Mouse (Mus musculus) adrenal gland, postnatal 36 days (tissue): ENCODE data around the gene Iqca. TPM values are rescaled to one million over a fixed set of nuclear protein-coding genes. Genes with fewer than 3 reads are reported as not detected.

Source experiments
- DNase-seq, 2 experiments: peaks; one replicate each; pipeline ENCODE4 v3.0.0; 2021; ENCODE audit warnings: mixed read lengths in 1 of 2
- long read RNA-seq, 2 experiments: library from polyadenylated mRNA; stranded (forward); transcript quantifications; one replicate each; pipeline ENCODE4 v2.0.0; 2021; ENCODE audit warnings: borderline sequencing depth in 2 of 2
- total RNA-seq, 2 experiments: library from RNA; stranded (reverse); gene quantifications; 2 replicates each; pipeline ENCODE4 v1.2.3; 2021

The Iqca gene
- total RNA-seq, result not detected
- long read RNA-seq, experiment 1, result 0 reads
- long read RNA-seq, experiment 2, result 0 reads

DNA sequence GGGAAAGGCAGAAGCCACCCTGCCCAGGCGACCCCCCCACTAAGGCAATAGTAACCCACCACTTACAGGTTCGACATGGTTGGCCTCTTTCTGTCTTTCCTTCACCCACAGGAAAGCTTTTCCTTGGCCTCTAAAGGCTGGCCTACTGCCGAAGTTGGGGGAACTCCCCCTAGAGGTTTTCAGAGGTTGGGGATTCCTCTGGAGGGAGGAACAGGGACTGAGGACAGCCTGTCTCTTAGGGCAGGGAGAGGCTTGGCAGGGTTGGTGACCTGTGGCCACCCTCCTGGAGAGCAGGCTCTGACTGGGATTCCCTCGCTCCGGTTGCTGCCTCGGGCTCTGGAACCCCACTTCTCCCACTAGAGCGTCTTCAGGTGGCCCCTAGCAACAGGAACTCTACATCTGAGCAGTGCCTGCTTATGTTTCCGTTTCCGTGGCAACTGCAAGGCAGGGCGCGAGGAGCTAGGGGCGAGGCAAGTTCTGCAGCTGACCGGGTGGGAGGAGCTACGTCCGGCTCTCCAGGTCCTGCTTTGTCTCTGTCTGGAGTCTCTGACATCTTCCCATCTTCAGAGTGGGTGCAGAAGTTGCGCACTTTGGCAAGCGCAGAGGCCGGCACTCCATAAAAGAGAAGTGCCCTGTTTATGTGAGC is at the start of gene Iqca:
Gene Iqca (minus strand): TSS at position 303 of the 646 bp plus-strand sequence.
- DNase-seq, result peak; percentile 71 to 76

DNA sequence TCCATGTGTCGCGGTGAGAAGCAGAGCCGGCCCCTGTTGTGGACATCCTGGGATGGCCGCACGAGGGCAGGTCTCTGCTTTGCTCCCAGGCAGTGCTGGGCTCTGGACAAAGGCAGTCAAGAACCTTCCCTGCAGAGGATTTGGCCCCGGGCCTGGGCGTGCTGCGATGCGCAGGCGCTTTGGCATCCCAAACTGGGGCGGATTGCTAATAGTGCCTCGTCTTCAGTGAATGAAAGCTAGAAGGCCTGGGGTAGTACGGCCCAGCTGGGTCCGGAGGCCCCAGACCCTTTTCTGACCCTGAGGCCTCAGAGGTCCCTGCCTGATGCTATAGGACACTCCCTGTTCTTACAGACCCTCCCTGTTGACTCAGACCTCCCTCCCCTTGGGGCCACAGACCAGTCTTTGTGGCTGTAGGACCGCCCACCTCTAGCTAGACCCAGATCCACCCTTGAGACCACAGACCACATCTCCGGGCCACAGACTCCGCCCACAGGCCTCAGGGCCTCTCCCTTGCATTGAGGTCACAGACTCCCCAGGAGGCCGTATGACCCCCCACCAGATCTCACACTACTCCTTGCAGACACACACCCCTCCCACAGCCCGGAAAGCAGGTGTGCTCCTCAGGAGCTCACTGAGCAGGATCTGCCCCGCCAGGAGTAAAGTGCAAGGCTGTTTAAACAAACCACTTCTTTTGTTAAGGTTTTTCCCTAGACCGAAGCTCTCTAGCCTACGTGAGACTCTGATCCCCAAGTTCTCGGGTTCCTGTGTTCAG is 49.2 kb upstream of the Iqca start:
- peak; percentile 90 to 91 for DNase-seq

DNA sequence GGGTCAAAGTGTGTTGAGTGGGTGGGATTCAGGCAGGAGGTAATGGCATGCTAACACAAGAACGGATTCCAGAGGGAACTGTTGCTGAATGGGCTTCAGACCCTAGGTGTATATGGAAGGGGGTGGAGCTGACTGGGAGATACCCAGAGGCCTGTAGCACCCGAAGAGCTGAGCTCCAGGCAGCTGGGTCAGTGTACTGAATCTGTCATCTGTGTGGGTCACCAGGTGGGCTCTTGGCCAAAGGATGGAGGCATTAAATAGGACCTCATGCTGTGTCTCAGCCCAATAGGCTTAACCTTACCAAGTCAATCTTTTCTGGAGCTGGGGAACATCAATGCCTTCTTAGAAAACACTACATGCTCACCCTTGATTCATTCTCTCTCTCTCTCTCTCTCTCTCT is 48.5 kb upstream of the Iqca start:
- no peak for DNase-seq

DNA sequence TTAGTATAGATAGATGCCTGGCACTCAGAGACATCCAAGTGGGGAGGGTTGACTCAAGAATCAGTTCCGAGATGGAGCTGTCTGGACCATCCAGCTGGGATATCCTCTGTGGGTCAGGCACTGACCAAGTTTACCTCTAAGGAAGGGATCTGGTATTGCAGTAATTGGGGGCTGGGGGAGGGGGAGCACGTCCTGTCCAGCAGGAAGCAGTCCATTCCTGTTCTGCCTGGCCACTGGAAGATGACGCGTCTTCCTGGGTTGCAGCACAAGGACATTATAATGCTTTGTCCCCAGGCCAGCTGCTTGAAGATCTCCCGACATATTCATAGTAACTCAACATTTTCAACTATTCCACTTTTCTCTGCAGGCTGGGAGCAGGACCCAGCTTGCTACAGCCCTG is 48.0 kb upstream of the Iqca start:
- DNase-seq, result no peak

DNA sequence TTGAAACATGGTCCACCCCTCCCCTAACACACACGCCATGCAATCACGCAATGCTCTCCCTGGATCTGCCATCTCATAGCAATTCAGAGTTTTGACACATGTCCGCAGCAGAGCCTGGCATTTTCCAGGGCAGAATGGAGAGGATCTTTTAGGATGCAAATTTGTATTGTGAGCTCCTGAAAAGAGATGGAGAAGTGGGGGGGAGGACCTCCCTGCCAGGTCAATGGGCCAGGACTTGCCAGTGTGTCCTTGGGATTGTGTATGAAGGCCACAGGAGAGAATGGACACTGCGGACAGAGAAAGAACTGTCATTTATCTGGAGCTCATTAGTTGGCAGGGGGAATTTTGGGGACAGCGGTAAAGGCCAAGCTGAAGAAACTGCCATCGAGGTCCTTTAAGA is 35.8 kb upstream of the Iqca start:
- DNase-seq, result no peak

DNA sequence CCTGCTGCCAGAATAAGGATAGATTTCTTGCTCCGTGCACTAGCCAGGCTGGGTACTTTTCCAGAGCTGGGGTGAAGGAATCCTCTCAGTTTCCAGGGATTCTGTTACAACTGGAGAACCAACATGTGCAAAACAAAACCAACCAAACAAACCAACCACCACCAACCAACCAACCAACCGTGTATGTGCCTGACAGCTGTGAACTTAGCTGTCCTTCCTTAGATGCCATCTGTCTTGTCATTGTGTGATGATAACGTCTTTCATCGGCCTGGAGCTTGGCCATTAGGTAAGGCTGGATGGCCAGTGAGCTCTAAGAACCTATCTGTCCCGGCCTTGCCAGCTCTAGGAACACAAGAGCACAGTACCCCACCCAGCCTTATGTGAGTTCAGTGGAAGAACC is 33.7 kb upstream of the Iqca start:
- no peak for DNase-seq

DNA sequence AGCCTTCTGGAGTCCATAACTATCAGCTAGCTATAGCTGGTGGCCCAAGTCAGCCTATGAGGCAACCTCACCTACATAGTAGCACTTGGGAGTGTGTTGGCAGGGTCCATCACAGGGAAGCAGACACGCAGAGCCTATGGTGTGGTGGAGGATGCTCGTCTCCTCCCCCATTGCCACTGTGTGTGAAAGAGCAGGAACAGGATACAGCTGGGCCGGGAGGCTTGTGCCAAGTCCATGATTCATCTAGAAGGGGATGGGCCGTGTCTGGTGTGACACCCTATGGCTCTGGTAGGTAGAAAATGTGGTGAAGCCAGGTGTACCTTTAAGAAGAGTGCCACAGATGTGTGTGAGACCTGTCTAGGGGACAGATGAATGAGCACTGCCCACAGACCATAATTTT is 33.0 kb upstream of the Iqca start:
- DNase-seq, result no peak

DNA sequence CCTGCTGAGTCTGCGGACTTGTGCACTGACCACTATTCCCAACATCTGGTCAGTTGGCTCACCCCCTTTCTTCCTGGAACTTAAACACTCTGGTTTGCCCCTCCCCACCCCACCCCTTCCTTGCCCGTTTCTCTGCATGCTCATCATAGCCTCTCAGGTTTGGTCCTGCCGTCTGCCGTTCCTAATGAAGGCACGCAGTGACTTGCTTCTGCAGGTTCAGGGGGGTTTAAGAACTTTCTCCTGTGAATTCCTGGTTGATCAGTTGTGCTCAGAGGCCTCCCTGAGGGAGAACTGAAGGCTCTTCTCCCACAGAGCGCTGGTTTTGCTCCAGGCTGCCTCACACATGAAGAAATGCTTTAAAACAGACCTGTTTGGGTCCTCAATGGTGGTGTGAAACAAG is 30.4 kb upstream of the Iqca start:
- no peak for DNase-seq

DNA sequence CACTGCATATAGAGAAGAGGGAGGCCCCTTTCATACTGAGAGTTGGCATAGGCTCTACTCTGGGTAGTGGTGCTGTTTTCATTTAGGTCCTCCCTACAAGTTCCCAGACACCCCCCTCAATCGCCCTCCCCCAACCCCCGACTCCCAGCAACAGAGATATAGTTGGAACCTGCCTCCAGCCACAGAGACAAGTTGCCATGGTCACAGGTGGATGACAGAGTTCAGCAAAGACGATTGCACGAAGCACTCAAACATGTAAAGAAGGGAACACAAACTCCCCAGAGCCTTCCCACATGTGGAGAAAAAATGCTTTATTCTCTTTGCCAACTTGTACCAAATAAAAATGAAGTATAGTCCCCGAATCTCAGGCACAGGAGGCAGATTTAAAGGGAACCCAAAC is 29.3 kb upstream of the Iqca start:
- DNase-seq, result no peak

DNA sequence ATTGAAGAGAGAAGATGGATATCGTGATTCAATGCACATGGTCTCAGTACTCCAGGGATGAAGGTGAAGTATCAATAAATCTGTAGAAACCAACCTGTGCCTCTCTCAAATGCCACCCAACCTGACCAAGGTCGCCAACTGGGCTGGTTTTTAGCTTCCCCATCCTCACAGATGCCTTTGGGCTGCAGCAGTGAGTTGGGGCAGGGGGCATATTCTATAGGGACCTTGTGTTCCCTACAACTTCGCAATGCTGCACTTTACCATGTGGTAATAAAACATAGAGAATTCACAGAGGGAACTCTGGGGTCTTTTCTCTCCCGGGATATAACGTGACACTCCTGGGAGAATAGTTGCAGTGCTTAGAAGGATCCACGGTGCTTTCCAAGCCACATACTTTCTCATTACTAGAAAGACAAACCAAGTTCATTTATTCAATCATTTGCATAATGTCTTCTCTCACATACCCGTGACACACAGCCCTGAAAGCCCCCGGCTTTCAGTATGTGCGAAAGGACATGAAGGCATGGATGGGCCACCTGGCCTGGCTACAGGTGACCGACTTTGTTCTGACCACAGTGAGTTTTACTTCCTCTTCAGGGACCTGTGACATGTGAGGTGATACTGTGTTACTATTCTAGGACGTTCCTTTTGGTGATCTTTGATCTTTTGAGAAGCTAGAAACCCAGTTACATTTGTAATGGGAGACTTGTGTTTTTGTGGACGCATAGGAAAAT is 27.9 kb upstream of the Iqca start:
- no peak for DNase-seq

DNA sequence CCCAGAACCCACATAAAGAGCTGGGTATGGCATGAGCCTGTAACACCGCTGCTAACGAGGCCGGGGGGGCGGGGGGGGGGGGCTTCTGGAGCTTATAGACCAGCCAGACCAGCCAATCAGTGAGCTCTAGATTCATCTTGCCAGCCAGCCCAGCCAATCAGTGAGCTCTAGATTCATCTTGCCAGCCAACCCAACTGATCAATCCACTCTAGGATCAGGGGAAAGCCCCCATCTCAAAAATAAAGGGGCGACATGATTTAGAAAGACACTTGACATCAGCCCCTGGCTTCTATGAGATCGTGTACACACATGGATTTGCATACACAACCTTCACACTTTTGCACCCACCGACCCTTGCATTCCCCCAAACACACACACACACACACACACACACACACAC is 27.3 kb upstream of the Iqca start:
- no peak for DNase-seq

DNA sequence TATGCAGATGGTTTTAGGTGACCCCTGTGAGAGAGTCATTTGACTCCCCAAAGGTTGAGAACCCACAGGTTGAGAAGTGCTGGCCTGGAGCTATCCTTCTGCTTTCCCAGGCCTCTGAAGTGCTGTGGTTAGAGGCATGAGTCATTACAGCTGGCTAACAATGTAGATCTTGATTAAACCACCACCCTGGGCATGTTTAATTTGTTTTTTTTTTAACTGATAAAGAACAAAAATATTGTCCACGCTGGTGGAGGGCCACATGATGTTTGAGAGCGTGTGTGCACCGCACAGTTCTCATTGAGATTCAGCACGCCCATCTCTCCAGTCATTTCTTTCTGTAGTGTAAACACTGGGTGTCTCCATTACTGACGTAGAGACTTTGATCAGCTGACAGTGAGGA is 24.8 kb upstream of the Iqca start:
- DNase-seq, result no peak

DNA sequence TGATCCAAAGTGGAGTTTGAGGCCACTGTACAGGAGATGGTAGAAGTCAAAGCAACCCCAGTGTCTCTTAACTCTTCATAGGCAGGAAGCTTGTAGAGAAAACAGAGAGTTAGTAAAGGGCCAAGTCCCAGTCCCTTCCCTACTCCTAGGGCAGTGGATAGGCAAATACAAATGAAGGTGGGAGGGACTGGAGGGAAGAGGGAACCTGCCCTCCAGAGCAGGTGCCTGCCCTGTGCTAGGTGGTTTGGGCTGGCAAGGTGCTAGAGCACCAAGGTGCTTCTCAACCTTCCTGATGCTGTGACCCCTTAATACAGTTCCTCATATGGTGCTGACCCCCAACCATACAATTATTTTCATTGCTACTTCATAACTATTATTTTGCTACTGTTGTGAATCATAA is 24.4 kb upstream of the Iqca start:
- no peak for DNase-seq

DNA sequence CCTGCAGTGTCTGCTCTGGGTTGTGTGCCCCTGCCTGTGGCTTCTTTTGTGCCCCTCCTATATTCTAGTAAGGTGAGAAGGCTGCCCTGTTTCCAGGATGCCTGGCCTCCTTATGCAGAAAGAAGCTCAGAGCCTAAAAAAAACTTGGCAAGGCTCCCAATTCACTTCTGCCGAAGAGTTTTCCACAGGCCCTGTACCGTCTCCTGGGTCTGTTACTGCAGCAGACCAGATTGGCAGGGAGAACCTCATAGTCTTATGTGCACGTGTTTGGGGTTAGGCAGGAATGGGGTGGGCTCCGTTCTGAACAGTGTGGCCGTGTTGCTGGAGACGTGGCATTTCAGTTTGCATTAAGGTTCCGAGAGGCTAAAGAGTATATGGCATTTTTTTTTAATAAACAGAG is 23.0 kb upstream of the Iqca start:
- DNase-seq, result no peak

DNA sequence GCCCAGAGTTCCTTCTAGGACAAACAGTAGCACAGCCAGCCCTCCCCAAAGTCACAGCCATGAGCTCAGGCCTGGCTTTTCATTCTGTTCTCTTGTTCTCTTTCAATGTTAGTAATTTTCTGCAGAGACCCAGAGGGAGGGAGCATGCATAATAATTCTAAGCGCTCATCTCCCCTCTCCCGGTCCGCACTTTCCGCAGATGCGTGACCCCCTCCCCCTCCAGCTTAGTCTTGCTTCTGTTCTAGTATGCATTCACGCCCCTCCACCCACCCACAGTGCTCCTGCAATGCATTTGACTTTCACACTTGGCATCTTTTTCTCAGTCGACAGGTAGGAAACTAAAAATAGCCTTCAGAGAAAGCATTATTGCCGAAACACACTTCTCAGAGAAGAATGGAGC is 21.1 kb upstream of the Iqca start:
- no peak for DNase-seq

DNA sequence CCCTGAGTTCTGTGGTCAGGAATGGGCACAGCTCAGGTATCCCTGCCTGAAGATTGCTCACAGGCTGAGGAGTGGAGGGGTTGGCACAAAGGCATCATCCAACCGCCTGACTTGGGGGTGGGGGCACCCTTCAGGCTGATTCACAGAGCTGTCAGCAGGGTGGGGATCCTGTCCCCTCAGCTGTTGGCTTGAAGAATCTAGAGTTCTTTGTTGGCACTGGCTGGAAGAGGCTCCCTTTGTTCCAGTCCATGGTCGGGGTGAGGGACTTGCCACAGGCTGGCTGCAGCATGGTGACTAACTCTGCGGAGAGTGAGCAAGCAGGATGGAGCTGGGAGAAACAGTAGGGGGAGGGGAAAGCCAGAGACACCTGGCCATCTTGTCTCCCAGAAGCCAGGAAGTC is 11.1 kb upstream of the Iqca start:
- no peak for DNase-seq

DNA sequence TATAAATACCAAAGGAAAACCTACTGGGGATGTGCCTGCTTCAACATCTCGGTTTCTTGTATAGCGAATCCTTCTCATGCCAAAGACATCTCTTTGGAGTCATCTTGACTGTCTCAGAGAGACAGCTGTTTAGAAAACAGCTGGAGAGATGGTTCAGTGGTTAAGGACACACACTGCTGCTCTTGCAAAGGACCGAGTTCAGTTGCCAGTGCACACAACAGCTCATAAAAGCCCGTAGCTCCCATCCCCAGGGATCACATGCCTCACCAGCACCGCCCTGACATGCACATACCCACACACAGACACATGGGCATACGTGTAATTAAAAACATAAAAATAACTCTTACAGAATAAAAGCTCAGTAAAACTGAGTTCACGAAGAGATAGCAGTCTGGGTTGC is 10.0 kb upstream of the Iqca start:
- DNase-seq, result no peak

DNA sequence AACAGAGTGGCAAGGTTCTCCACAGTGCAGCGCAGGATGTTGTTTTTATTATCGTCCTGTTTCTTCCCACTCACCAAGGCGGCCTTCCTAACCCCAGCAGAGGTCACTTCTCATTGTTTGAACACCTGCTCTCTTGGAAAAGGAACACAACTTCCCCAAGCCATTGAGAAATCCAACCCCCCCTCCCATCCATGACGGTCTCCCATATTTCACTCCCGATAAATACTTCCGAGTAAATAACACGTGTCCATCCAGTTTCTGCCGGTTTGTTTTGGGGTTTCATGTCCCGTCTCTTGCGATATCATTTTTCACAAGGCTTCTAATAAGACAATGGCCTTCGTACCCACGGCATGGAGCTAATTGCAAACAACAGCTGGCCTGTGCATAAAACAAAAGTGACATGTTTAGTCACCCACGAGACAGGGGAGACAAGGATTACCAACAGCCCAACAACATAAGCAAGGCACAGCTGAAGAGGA is 9.2 kb upstream of the Iqca start:
- DNase-seq, result no peak

DNA sequence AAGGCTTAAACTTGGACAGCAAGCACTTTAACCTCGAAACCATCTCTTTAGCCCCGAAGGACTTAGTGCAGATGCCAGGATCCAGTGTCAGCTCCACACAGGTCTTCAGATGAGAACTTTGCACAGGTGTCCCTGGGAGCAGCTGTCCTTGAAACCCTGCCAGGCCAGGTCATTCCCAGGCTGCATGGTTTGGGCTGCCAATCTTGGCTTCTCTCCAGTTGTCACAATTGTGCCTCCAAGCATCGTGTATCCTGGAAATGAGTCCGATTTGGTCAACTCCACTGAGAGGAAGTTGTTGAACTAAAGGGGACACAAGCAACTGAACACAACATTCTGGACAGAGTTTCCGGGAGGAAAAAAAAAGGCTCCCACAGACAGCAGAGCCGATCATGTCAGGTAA is 8.4 kb upstream of the Iqca start:
- DNase-seq, result no peak

DNA sequence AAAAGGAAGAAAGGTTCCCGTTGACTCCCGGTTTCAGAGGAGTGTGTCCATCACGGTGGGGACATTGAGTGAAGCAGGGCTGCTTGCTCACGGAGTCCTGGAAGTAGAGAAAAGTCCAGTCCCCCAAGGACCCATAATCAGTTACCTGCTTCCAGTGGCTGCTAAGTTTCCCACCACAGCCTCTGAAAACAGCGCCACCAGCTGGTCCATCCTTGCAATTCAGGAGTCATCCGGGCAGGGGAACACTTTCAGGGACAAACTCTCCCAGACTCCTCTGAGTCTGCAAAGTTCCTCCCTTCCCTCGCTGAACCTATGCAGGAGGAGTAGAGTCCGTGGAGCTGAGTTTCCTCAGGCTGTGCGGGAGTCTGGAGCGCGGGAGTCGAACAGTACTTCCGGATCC is 6.7 kb upstream of the Iqca start:
- DNase-seq, result peak in 1 of 2 experiments; percentile 12

DNA sequence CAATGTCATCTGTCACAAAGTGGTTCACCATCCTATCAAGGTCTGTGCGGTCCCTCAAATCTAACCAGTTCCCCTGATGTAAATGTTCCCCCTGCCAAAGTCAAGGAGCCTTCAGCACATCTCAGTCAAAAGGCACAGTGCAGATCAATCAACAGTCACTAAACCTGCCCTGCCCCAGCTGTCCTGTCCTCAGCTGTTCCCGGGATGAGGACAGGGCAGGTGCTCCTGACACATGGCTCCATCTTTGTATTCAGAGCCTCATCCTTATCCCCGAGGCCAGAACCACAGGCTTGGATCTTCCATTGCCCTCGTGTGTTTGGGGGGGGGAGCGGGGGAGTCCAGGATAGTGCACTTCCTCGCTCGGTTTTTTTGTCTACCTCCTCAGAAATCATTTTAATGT is 3.4 kb upstream of the Iqca start:
- DNase-seq, result no peak

DNA sequence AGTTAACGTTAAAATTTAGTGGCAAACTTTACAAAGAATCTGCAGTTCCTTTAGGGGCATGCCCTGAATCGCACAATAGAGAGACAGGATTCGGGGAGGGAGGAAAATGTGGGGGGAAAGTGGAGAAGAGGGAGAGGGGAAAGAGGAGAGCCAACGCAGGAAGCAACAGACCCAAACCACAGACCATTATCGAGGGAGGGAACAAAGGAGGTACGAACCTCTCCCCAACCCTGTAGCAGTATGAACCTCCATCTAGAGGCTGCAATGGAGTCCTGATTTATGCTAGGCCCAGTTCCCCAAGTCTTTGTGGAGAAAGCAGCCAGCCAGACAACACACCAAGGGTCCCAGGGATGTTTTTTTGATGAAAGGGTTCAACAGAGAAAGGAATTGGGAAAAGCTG is 586 bp upstream of the Iqca start:
- no peak for DNase-seq

DNA sequence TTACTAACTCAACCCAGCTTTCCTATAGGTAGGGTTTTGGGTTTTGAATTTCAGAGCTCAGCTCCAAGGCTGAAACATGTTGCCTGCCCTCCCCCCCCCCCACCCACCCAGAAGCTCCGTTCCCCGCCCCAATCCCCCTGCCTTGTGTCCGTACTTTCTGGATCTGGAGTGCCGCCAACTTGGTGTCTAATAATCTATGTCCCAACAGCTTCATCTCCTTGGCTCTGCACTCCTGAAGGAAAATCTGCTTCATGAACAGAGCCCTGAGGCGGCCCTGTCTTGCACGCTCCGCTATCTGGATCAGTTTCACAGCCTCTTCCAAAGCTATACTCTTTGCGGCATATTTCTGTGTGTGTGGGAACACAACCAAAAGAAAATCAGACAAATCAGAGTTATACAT is 13.5 kb downstream of the Iqca start:
- no peak for DNase-seq
